Mouse (Mus musculus) kidney, embryonic 16.5 days (tissue): ENCODE measurements around the gene Tmprss5. TPM values are rescaled to one million over a fixed set of nuclear protein-coding genes. Genes with fewer than 3 reads are reported as not detected.

Experiments used
- ATAC-seq: fragments of 200-750 bp; cut with Nextera tagmentation; 2 replicates; pipeline ENCODE4 v1.8.0; 2017; ENCODE audit warnings: moderate TSS enrichment; ENCODE audit not compliant: low FRiP score, low TSS enrichment
- H3K27ac ChIP-seq: fragments of 300-500 bp; sonication (generic); 2 replicates; pipeline ENCODE4 v1.5.1; 2014; ENCODE audit warnings: low read length
- H3K27me3 ChIP-seq: fragments of 300-500 bp; sonication (generic); 2 replicates; pipeline ENCODE4 v1.6.1; 2014; ENCODE audit warnings: low read length, control low read depth, mixed read lengths; ENCODE audit not compliant: insufficient read depth
- H3K36me3 ChIP-seq: fragments of 300-500 bp; sonication (generic); 2 replicates; pipeline ENCODE4 v1.6.1; 2014; ENCODE audit warnings: low read length, control low read depth, mixed read lengths; ENCODE audit not compliant: insufficient read depth
- H3K4me1 ChIP-seq: fragments of 300-500 bp; sonication (generic); 2 replicates; pipeline ENCODE4 v1.6.1; 2014; ENCODE audit warnings: low read length, control low read depth, mixed read lengths; ENCODE audit not compliant: insufficient read depth
- H3K4me2 ChIP-seq: fragments of 300-500 bp; sonication (generic); replicated peaks from 2 replicates; pipeline ENCODE4 v1.6.1; 2014; ENCODE audit warnings: low read depth, low read length
- H3K4me3 ChIP-seq: fragments of 300-500 bp; sonication (generic); 2 replicates; pipeline ENCODE4 v1.5.1; 2014; ENCODE audit warnings: mild to moderate bottlenecking, low read length
- H3K9ac ChIP-seq: fragments of 300-500 bp; sonication (generic); replicated peaks from 2 replicates; pipeline ENCODE4 v1.6.1; 2014; ENCODE audit warnings: low read length
- H3K9me3 ChIP-seq: fragments of 300-500 bp; sonication (generic); 2 replicates; pipeline ENCODE4 v1.6.1; 2016; ENCODE audit warnings: low read length, control low read depth
- WGBS: fragments of 180-500 bp; shearing (Covaris S2); extraction: QIAGEN DNeasy Blood & Tissue Kit; methylation state at CpG from one replicate; pipeline ENCODE4 v1.1.7; 2014; 5-methylcytosine and 5-hydroxymethylcytosine counted together
- polyA plus RNA-seq: library from polyadenylated mRNA; unstranded; fragments of >200 nt; fragmentation: Nextera tagmentation; extraction: Ambion mirVana; gene quantifications from 2 replicates; pipeline ENCODE4 v1.2.1, GENCODE M21; 2015

Tmprss5 gene
- polyA plus RNA-seq, 1 experiment from 2014 or later, result 0.19 TPM

DNA sequence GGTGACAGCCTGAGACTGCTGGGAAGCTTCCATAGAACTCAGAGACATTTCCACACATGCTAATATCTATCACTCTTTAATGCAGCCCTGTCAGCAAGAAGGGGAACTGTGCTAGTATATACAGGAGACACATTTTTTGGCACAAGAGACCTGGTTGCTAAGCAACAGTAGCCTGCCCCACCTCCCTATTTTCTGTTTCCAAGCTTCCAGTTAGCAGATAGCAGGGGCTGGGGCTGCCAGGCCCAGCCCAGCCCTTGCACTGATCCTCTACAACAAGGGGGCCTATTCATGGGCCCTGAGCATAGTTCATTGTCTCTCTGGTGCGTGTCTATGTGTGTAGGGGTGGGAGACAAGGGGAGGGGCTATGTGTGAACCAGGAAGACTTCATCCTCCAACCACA, 21.3 kb downstream of the Tmprss5 start:
- no peak for ATAC-seq
- H3K36me3 ChIP-seq, result no peaks in the 10 kb centered on the region
- no peak overlapping the region for H3K4me3 ChIP-seq
- H3K9ac ChIP-seq, result no peak overlapping the region
- peaks cover 4% of the 10 kb centered on the region; the same call in 1 of the 2 replicates for H3K9me3 ChIP-seq
- no peak overlapping the region for H3K4me2 ChIP-seq
- WGBS, result 41% methylated on average over 1 of the region's 1 CpGs
- no peaks in the 10 kb centered on the region for H3K27me3 ChIP-seq
- H3K4me1 ChIP-seq, result no peaks in the 10 kb centered on the region
- H3K27ac ChIP-seq, result no peak overlapping the region

DNA sequence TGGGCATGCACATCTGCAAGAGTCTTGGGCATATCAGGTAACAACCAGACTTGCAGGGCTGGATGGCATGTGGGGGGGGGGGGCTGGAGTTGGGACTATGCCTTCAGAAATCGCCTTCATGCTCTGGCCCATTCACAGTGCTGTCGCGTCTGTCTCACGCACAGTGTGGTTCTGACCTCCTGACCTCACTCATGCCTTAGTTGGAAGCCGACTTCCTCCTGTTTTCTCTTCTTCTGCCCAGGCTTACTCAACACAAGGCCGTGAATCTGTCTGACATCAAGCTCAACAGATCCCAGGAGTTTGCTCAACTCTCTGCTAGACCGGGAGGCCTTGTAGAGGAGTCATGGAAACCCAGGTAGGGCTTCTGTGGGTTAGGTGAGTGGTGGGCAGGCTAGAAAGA, 28.0 kb downstream of the Tmprss5 start:
- WGBS, result 39% methylated on average over 7 of the region's 7 CpGs
- H3K4me3 ChIP-seq, result no peak overlapping the region
- H3K4me2 ChIP-seq, result no peak overlapping the region

DNA sequence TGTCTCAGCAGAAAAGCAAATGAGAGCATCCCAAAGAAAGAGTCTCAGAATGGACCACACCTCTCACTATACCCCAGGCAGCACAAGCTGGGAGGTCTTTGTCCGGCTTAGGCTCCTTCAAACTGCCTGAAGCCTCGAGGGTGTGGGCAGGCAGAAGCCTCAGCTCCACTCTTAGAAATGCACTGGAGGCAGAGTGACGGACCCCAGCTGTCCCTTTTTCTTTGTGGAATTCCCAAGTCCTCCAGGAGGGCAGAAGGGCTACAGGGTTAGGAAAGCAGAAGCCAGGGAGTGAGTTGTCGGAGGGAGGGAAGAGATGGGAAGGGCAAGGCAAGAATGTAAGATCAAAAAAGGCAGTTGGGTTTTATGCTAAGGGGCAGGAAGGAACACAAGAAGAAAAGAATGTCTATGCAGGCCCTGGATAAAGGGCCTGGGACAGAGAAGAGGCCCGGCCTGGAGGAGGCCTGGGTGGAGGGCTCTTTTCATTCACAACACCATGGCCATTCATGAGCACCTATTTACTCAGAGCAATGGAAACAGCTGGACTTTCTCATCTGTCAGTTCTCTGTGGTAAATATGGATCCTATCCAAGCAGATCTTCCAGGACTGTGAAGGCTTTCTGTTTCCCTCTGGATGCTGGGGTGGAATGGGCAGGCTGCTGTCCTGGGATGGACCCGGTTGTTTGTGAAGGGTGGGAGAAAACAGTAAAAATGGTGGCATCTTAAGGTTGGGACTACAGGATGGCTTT, 29.6 kb downstream of the Tmprss5 start:
- 27% methylated on average over 6 of the region's 6 CpGs for WGBS
- H3K27ac ChIP-seq, result peak overlapping the region; percentile 66
- H3K9ac ChIP-seq, result no peak overlapping the region
- peak; percentile 91 for ATAC-seq
- no peak overlapping the region for H3K4me3 ChIP-seq
- no peak overlapping the region for H3K4me2 ChIP-seq
- H3K4me1 ChIP-seq, result no peaks in the 10 kb centered on the region
- no peaks in the 10 kb centered on the region for H3K9me3 ChIP-seq
- no peaks in the 10 kb centered on the region for H3K36me3 ChIP-seq
- H3K27me3 ChIP-seq, result no peaks in the 10 kb centered on the region

More for the DNA sequence above, 28.0 kb downstream of the Tmprss5 start:
- H3K9ac ChIP-seq, result no peak overlapping the region
- no peaks in the 10 kb centered on the region for H3K27me3 ChIP-seq
- no peak for ATAC-seq
- no peak overlapping the region for H3K27ac ChIP-seq
- no peaks in the 10 kb centered on the region for H3K9me3 ChIP-seq
- H3K4me1 ChIP-seq, result no peaks in the 10 kb centered on the region
- H3K36me3 ChIP-seq, result no peaks in the 10 kb centered on the region

DNA sequence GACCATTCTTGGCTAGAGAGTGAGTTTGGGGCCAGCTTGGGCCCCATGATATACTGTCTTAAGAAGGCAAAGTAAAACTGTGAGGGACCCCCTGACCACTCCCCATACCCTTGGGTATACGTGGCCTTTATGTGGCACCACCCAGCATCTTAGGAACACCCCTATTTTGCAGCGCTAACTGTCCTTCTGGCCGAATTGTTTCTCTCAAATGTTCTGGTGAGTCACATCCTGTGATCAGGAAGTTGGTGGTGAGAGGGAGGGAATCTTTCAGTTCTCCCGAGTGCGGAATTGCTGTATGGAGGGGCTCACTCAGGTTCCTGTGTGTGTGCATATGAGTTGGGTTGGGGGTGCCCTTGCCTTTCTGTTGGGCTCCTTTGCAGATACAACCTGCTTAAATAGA, 30.2 kb downstream of the Tmprss5 start:
- Histone ChIP-seq H3K27me3 (no peaks in the 10 kb centered on the region), H3K9ac (no peak overlapping the region), H3K9me3 (no peaks in the 10 kb centered on the region), H3K4me1 (no peaks in the 10 kb centered on the region), H3K4me2 (no peak overlapping the region), H3K27ac (peak overlapping the region; percentile 66), H3K4me3 (no peak overlapping the region), H3K36me3 (no peaks in the 10 kb centered on the region)
- 68% methylated on average over 5 of the region's 5 CpGs for WGBS
- no peak for ATAC-seq

DNA sequence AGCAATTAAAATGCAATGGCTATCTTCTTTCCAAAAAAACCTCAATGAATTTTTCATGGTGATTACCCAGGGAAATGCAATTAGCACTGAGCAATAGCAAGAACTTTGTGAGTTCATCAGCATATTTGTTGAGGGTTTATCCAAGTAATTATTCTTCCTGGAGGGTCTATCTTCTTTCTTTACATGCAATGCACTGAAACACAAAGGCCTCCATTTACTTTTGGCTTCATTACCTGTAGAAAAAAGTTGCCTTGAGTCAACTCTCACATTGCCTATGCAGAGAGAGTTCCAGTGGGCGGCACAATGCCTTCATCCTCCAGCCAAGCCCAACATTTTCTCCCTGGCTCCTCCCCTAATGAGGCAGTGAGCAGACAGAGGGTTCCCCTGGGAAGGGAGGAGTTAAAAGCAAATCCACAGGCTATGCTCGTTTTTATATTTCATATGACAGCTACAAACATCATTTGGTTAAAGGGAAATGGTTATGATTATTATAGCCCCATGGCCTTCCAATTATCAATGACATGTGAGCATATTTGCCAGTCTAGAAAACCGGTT, 37.3 kb downstream of the Tmprss5 start:
- no peaks in the 10 kb centered on the region for H3K4me1 ChIP-seq
- WGBS, result 42% methylated on average over 3 of the region's 3 CpGs
- no peaks in the 10 kb centered on the region for H3K36me3 ChIP-seq
- H3K27ac ChIP-seq, result no peak overlapping the region
- 0 out of 2 replicates have a peak, but pooled peaks cover 3% of the 10 kb centered on the region for H3K27me3 ChIP-seq
- H3K9me3 ChIP-seq, result peaks cover 4% of the 10 kb centered on the region; the same call in 1 of the 2 replicates
- no peak for ATAC-seq
- H3K9ac ChIP-seq, result no peak overlapping the region
- no peak overlapping the region for H3K4me3 ChIP-seq
- H3K4me2 ChIP-seq, result no peak overlapping the region

DNA sequence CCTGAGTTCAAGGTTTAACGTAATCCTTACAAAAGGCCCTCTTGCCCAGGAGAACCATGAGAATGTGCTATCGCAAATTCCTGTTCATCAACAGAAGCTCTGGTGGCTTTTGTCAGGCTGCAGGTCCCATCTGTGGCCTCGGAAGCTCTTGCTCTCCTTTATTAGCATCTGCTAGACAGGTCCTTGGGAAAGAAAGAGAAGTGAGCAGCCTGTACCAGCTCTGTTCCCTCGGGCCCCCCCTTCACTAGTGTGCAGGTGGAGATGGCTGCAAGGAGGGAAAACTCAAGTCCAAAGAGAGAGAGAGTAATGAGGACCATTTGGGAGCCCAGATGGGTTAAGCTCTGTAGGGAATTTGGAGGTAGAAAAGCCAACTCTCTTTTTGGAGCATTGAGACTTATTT, 38.7 kb downstream of the Tmprss5 start:
- Histone ChIP-seq H3K9me3 (peaks cover 4% of the 10 kb centered on the region; the same call in 1 of the 2 replicates), H3K27ac (no peak overlapping the region), H3K4me1 (no peaks in the 10 kb centered on the region), H3K36me3 (no peaks in the 10 kb centered on the region), H3K27me3 (0 out of 2 replicates have a peak, but pooled peaks cover 3% of the 10 kb centered on the region), H3K4me2 (no peak overlapping the region), H3K4me3 (no peak overlapping the region), H3K9ac (no peak overlapping the region)
- ATAC-seq, result no peak
- WGBS, result 74% methylated on average over 4 of the region's 4 CpGs

DNA sequence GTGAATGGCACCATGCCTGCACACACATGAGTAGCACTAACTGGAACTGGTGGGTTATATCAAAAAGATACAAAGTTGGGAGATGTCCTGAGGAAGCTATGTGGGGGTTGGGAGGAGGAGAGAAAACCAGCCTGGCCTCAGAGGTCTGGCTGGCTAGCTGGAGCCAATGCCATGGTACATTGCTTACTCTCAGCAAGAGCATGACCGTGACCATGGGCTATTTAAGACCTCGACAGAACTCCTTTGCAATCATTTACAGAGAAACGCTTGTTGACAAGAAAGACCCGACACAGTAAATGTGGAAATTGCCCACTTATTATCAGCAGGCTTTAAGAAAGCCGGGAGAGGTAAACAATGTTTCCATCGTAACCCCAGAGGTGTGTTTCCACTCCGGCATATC, 44.6 kb downstream of the Tmprss5 start:
- ATAC-seq, result peak; percentile 73; the same call in 1 of the 2 replicates
- H3K27me3 ChIP-seq, result no peaks in the 10 kb centered on the region
- no peak overlapping the region; the same call in 1 of the 2 replicates for H3K27ac ChIP-seq
- H3K4me3 ChIP-seq, result no peak overlapping the region
- WGBS, result 53% methylated on average over 7 of the region's 7 CpGs
- H3K4me1 ChIP-seq, result no peaks in the 10 kb centered on the region
- H3K36me3 ChIP-seq, result no peaks in the 10 kb centered on the region
- no peak overlapping the region for H3K9ac ChIP-seq
- no peak overlapping the region for H3K4me2 ChIP-seq
- peaks cover 4% of the 10 kb centered on the region; the same call in 1 of the 2 replicates for H3K9me3 ChIP-seq

DNA sequence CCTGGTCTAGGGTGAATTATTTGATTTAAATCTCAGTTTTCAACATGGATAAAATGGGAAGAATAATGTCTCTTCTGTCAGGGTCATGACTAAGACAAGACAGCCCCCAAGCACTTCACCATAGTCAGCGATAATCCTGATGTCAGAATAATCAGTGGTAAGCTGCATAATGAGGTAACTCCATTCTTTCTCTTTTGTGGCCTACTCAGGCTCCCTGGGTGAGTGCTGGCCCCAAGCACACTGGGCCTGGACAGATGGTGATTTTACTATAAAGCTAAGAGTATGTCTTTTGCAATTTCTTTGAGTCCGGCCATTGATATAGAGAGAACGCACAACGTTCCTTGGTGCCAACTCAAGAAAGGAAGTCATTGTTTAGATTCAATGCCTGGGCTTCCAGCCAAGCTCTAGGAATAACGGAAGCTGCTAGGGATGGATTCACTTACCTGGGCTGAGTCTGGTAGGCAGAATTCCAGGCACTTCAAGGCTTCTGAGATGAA, 49.5 kb downstream of the Tmprss5 start:
- no peak for ATAC-seq
- Histone ChIP-seq H3K9ac (no peak overlapping the region), H3K27ac (no peak overlapping the region), H3K27me3 (no peaks in the 10 kb centered on the region), H3K4me2 (no peak overlapping the region), H3K9me3 (no peaks in the 10 kb centered on the region), H3K4me1 (no peaks in the 10 kb centered on the region), H3K36me3 (no peaks in the 10 kb centered on the region), H3K4me3 (no peak overlapping the region)
- 70% methylated on average over 5 of the region's 5 CpGs for WGBS

DNA sequence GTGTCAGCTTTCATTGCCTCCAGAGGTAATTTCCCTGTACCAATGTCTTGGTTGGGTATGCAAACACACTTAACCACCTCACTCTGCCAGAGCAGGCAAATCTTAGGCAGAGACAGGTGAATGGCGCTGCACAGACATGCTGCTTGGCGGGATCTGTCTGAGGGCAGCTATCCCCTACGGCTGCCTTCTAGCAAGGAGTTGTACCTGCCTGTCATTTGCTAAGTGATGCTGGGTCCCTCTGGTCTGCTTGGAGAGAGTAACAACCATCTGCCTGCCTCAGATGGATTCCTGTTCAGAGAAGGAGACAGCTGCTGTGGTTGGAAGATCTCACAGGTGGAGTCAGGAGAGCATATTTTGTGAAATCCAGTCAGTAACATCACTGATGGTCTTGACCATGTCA, 62.8 kb downstream of the Tmprss5 start:
- no peaks in the 10 kb centered on the region for H3K27me3 ChIP-seq
- H3K4me1 ChIP-seq, result no peaks in the 10 kb centered on the region
- no peaks in the 10 kb centered on the region for H3K9me3 ChIP-seq
- H3K4me2 ChIP-seq, result no peak overlapping the region
- H3K27ac ChIP-seq, result no peak overlapping the region
- ATAC-seq, result no peak
- no peak overlapping the region for H3K9ac ChIP-seq
- H3K36me3 ChIP-seq, result no peaks in the 10 kb centered on the region
- H3K4me3 ChIP-seq, result no peak overlapping the region
- WGBS, result 85% methylated on average over 3 of the region's 3 CpGs

DNA sequence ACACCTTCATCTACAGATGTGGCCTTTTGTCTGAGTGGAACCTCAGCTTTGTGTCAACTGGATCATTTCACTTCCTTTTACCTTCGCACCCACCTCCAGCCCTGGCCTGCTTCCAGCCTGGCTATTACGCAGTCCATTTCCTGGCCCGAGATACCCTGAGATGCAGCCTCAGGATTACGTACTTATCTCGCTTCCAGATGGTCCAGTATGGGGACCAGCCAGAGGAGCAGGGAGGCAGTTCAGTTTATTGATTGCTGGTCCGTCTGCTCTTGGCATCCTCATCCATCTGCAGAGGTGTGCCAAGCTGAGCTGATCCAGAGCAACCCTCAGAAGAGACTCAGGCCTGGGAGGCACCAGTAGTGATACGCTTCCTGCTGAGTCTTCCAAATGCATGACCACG, 64.7 kb downstream of the Tmprss5 start:
- no peak for ATAC-seq
- no peaks in the 10 kb centered on the region for H3K9me3 ChIP-seq
- no peaks in the 10 kb centered on the region for H3K4me1 ChIP-seq
- WGBS, result 79% methylated on average over 8 of the region's 8 CpGs
- no peaks in the 10 kb centered on the region for H3K27me3 ChIP-seq
- no peak overlapping the region for H3K4me2 ChIP-seq
- H3K4me3 ChIP-seq, result no peak overlapping the region
- no peak overlapping the region for H3K9ac ChIP-seq
- no peaks in the 10 kb centered on the region for H3K36me3 ChIP-seq
- H3K27ac ChIP-seq, result no peak overlapping the region
